Mouse (Mus musculus) heart, adult 10 weeks (tissue): ENCODE data around the gene Phf11c. TPM values are rescaled to one million over a fixed set of nuclear protein-coding genes. Genes with fewer than 3 reads are reported as not detected.

Source experiments
- polyA plus RNA-seq: library from polyadenylated mRNA; stranded (reverse); fragments of 350-450 nt; fragmentation: Illumina TruSeq; extraction: RNeasy Lipid Tissue Mini Kit (QIAGEN cat#74804); gene quantifications from one replicate; pipeline ENCODE4 v1.2.3, GENCODE M21; 2014; ENCODE audit warnings: low read depth, low replicate concordance

The Phf11c gene
- polyA plus RNA-seq, result 0.37 TPM

DNA sequence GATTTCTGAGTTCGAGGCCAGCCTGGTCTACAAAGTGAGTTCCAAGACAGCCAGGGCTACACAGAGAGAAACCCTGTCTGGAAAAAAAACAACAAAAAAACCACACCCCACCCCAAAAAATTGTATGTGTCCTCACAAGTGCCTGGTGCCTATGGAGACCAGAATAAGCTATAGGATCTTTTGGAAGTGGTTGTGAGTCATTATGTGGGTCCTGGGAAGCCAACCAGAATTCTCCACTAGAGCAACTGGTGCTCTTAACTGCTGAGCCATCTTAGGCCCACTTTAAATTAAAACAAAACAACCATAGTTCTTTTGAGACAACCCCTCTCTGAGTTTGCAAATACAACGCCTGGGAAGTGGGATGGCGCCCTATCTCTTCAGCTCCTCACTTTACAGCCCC lies at the start of gene Phf11c:
TSS of gene Phf11c (minus strand) at position 101 of the 400 bp plus-strand sequence.

DNA sequence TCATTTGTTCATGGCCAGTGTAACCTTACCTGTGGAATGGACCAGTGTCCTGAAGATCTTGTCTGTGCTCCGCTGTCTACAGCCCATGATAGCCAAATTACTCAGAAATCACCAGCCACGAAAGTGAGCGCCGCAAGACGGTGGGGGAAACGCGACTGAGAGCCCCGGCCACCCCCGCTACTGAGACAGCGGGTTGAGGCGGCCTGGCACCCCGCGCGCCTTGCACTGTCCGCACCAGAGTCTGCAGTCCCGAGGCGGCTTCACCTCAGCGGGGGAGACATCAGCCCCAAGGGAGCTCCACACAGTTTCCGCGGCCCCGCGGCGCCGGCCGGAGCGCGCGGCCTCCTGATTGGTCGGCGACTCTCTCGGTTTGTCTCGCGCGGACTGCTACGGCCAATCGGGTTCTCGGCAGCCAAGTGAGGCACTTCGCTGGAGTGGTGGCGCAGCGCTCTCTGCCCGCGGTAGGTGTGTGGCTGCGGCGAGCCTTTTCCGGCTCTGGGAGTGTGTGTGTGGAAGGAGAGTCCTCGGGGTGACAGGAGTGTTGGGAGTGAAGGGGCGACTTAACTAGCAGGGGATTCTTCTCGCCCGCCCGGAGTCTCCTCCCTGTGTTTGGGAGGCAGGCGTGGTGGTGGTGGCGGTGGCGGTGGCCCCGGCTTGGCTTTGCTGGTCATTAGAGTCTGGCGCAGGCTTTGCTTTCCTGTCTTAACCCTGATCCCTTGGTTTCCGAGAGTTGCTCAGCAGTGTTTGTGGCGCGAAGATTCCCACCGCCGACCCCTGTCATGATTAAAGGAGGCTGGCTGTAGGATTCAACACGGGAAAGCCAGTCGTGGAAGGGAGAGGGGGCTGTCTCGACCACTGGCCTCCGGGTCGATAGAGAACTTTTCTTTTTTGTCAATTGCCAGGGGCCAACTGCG lies 45.6 kb upstream of the Phf11c start, which contains the start of the genes Setdb2 and Cab39l:
TSS of gene Setdb2 (minus strand) at position 327 of the 914 bp plus-strand sequence.
TSS of gene Cab39l (plus strand) at position 415 of the 914 bp plus-strand sequence.

GRCm38 (mm10) chr14:59365244-59365644 lies 29.9 kb downstream of the Phf11c start, which contains the start of gene Phf11d:
Gene Phf11d, minus strand, starts transcription at chr14:59365470.

GRCm38 (mm10) chr14:59341189-59341588 lies 54.0 kb downstream of the Phf11c start, which contains the start of gene Phf11b:
Gene Phf11b, minus strand, starts transcription at chr14:59341351.

Other genes with a start within 250 kb of the Phf11c start
- not detected for gene Gm5142, start 216.6 kb downstream of the Phf11c start, polyA plus RNA-seq
- 10.1 TPM for gene Rcbtb1, start 194.2 kb downstream of the Phf11c start, polyA plus RNA-seq
- not detected for gene Gm6904, start 135.2 kb downstream of the Phf11c start, polyA plus RNA-seq
- not detected for gene Phf11a, start 97.9 kb downstream of the Phf11c start, polyA plus RNA-seq
- gene Phf11b, start 54.0 kb downstream of the Phf11c start, polyA plus RNA-seq, result 1.2 TPM
- gene Phf11d, start 29.9 kb downstream of the Phf11c start, polyA plus RNA-seq, result 12.8 TPM
- 4.5 TPM for gene Setdb2, start 45.5 kb upstream of the Phf11c start, polyA plus RNA-seq
- gene Cab39l, start 45.6 kb upstream of the Phf11c start, polyA plus RNA-seq, result 19.5 TPM
- 47.3 TPM for gene Cdadc1, start 202.6 kb upstream of the Phf11c start, polyA plus RNA-seq
- gene Shisa2, start 229.9 kb upstream of the Phf11c start, polyA plus RNA-seq, result 1.5 TPM